Mouse (Mus musculus) spleen, adult 2 months (tissue): Measurements from ENCODE around the gene Tgif2. TPM values are rescaled to one million over a fixed set of nuclear protein-coding genes. Genes with fewer than 3 reads are reported as not detected.
"Not testable (repeated sequence)": the region's sequence is repeated elsewhere in the genome, so short reads cannot be mapped to it uniquely, and the experiment has no call there.

Source experiments
- DNase-seq, 2 experiments: peaks; one replicate each; pipeline versions ENCODE4 v3.0.0 to v3.0.0-alpha.2; 2012 to 2021; ENCODE audit warnings: low spot score in 2 of 2, low read depth in 1 of 2
- H3K27ac ChIP-seq: fragments of 200-500 bp; 2 replicates; pipeline ENCODE4 v1.5.1; 2012; ENCODE audit warnings: low read length, inconsistent platforms; ENCODE audit not compliant: insufficient read depth
- H3K27me3 ChIP-seq: fragments of 200-500 bp; 2 replicates; pipeline ENCODE4 v1.6.1; 2012; ENCODE audit warnings: mild to moderate bottlenecking, moderate library complexity, low read length, inconsistent platforms; ENCODE audit not compliant: control insufficient read depth, insufficient read depth
- H3K36me3 ChIP-seq: fragments of 200-500 bp; 2 replicates; pipeline ENCODE4 v1.6.1; 2012; ENCODE audit warnings: mild to moderate bottlenecking, low read length, inconsistent platforms; ENCODE audit not compliant: control insufficient read depth, insufficient read depth
- H3K4me1 ChIP-seq: fragments of 200-500 bp; 2 replicates; pipeline ENCODE4 v1.6.1; 2011; ENCODE audit warnings: inconsistent platforms; ENCODE audit not compliant: control insufficient read depth, insufficient read depth, insufficient read length
- H3K4me3 ChIP-seq: fragments of 200-500 bp; 2 replicates; pipeline ENCODE4 v1.5.1; 2011; ENCODE audit warnings: mild to moderate bottlenecking, inconsistent platforms; ENCODE audit not compliant: insufficient read depth, insufficient read length; ENCODE audit errors: extremely low read depth
- CTCF ChIP-seq: fragments of 200-500 bp; IDR thresholded peaks from 2 replicates; pipeline ENCODE4 v1.5.1; 2011; ENCODE audit warnings: mild to moderate bottlenecking, inconsistent platforms; ENCODE audit not compliant: insufficient read depth, insufficient read length, insufficient replicate concordance; ENCODE audit errors: extremely low read depth
- POLR2A ChIP-seq: fragments of 200-500 bp; IDR thresholded peaks from 2 replicates; pipeline ENCODE4 v1.6.1; 2011; ENCODE audit warnings: low read depth, low read length, inconsistent platforms
- WGBS: fragments of 180-500 bp; shearing (Covaris S2); methylation state at CpG from one replicate; pipeline ENCODE4 v1.1.7; 2018; 5-methylcytosine and 5-hydroxymethylcytosine counted together
- polyA plus RNA-seq: library from polyadenylated mRNA; depleted of rRNA; stranded (reverse); fragments of >200 nt; gene quantifications from 2 replicates; pipeline ENCODE4 v1.2.3, GENCODE M21; 2012

Tgif2 gene
- polyA plus RNA-seq, 1 experiment: 11.8 TPM

DNA sequence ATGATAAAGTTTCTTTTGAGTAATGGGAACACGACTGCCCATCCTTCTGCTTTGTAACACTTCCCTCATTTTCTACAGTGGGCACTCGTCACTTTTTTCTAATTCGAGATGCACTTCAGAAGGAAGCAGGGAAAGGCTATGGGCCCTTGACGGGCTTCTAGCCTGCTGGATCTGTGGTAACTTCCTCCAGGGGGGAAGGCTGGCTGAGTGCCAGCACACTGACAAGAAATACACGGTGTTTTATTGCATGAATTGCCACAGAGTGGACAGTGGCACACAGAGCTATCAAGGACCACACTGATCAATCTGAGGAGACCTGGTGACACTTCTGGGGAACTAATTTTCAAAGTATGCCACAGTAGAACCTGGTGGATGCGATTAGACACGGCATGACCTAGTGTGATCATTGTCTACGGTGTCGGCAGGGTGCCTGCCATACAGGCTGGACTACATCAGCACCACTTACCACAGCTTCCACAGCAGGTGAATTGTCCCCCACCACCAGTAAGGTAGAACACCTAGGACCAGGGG, 56.6 kb downstream of the Tgif2 start:
- no peak overlapping the region for H3K4me3 ChIP-seq
- H3K36me3 ChIP-seq: no peaks in the 10 kb centered on the region
- no peak for DNase-seq
- no peaks in the 10 kb centered on the region for H3K4me1 ChIP-seq
- no peak overlapping the region for H3K27ac ChIP-seq
- WGBS: 65% methylated on average over 9 of the region's 9 CpGs
- no peaks in the 10 kb centered on the region for H3K27me3 ChIP-seq
- TF ChIP-seq CTCF (no peak), POLR2A (no peak)

GRCm38 (mm10) chr2:156897034-156897433, 57.2 kb downstream of the Tgif2 start:
- TF ChIP-seq CTCF (no peak), POLR2A (no peak)
- no peak for DNase-seq
- no peaks in the 10 kb centered on the region for H3K36me3 ChIP-seq
- H3K27me3 ChIP-seq: no peaks in the 10 kb centered on the region
- 87% methylated on average over 9 of the region's 9 CpGs for WGBS
- no peak overlapping the region for H3K27ac ChIP-seq
- H3K4me3 ChIP-seq: no peak overlapping the region
- H3K4me1 ChIP-seq: no peaks in the 10 kb centered on the region

- TF ChIP-seq POLR2A (no peak), CTCF (no peak)
- DNase-seq: no peak
Measured at GRCm38 (mm10) chr2:156898374-156898773, 58.6 kb downstream of the Tgif2 start.

DNA sequence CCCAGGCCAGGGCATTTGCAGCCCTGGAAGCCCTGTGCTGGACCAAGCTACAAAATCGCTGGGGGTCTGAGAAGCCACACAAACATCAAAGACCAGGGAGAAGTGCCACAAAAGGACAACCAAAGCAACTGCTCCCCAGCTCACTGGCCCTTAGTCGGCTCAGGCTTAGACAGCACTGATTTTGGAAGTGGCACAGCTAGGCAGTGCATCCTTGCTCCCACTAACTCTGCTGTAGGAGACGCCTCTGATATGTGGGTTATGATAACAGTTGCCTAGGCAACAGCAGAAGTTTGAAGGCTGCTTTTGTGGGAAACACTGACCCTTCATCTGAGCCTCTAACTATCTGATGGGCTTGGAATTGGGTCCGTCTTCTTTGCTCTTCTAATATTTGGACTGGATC, 59.4 kb downstream of the Tgif2 start:
- Histone ChIP-seq H3K36me3 (no peaks in the 10 kb centered on the region), H3K4me1 (no peaks in the 10 kb centered on the region), H3K27me3 (no peaks in the 10 kb centered on the region), H3K27ac (no peak overlapping the region), H3K4me3 (no peak overlapping the region)
- DNase-seq: no peak
- no peak for TF ChIP-seq CTCF
- no peak for TF ChIP-seq POLR2A
- WGBS: 87% methylated on average over 4 of the region's 4 CpGs

More at GRCm38 (mm10) chr2:156898374-156898773, 58.6 kb downstream of the Tgif2 start:
- Histone ChIP-seq H3K27ac (no peak overlapping the region), H3K27me3 (no peaks in the 10 kb centered on the region), H3K4me1 (no peaks in the 10 kb centered on the region), H3K36me3 (no peaks in the 10 kb centered on the region), H3K4me3 (no peak overlapping the region)
- 48% methylated on average over 4 of the region's 4 CpGs for WGBS

- DNase-seq: no peak
- no peaks in the 10 kb centered on the region for H3K27me3 ChIP-seq
- no peak overlapping the region for H3K27ac ChIP-seq
- no peaks in the 10 kb centered on the region for H3K36me3 ChIP-seq
- H3K4me1 ChIP-seq: no peaks in the 10 kb centered on the region
- TF ChIP-seq CTCF (no peak), POLR2A (no peak)
- WGBS: 97% methylated on average over 2 of the region's 2 CpGs
- no peak overlapping the region for H3K4me3 ChIP-seq
Measured at GRCm38 (mm10) chr2:156901344-156901743, 61.5 kb downstream of the Tgif2 start.

DNA sequence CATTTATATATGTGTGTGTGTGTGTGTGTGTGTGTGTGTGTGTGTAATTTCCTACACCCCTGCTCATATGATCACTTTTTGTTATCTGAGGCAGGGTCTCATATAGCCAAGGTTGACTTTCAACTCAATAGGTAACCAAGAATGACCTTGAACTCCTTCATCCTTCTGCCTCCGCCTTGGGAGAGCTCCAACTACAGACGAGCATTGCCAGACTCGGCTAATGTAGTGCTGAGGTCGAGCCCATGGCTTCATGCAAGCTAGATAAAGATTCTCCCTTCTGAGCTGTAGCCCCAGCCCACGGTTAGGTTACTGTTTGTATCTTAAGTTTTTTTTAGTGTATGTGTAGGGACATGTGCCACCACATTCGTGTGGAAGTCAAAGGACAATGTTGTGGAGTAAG, 62.1 kb downstream of the Tgif2 start:
- no peak overlapping the region for H3K4me3 ChIP-seq
- H3K36me3 ChIP-seq: no peaks in the 10 kb centered on the region
- no peak for TF ChIP-seq POLR2A
- no peak for TF ChIP-seq CTCF
- 79% methylated on average over 6 of the region's 6 CpGs for WGBS
- no peaks in the 10 kb centered on the region for H3K27me3 ChIP-seq
- no peak overlapping the region for H3K27ac ChIP-seq
- no peak for DNase-seq
- H3K4me1 ChIP-seq: no peaks in the 10 kb centered on the region

DNA sequence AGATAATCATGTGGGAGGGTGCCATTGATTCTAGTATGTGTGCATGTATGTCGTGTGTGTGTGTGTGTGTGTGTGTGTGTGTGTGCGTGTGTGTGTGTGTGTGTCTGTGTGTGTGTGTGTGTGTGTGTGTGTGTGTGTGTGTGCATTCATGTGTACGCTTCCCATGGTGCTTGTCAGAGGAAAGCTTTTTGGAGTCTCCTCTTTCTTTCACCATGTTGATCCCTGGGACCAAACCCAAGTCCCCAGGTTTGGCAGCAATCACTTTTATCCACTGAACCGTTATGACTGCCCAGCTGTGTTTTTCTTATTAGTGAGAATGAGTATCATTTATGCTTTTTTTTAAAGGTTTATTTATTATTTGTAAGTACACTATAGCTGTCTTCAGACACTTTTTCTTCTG, 62.6 kb downstream of the Tgif2 start:
- not testable (repeated sequence) for H3K4me3 ChIP-seq, DNase-seq, H3K27ac ChIP-seq, H3K27me3 ChIP-seq, H3K4me1 ChIP-seq, H3K36me3 ChIP-seq
- WGBS: 87% methylated on average over 4 of the region's 4 CpGs
